Mouse (Mus musculus): Measurements from ENCODE around the gene Tacc2.

DNA sequence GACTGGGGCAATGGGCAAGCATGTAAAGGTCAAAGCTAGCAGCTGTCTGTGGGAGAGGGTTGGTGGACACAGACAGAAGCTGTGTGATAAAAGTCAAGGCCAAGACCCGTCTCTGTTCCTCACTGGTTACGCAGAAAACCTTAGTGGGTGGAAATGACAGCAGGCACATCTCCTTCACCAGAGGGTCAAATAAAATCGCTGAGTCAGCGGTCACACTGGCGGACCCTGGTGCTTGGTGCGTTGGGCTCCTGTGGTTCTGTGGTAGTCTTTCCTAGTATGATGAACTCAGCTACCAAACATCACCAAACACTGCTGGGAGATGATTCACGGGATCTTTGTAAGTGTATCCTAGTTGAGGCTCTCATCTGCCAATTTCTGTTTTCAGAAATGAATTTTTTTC, 52.8 kb downstream of the Tacc2 start:
- TF ChIP-seq CTCF (IDR thresholded peaks at IDR 0.05; ENCODE audit: borderline replicate concordance, insufficient read depth, low read length), result no peak
- TF ChIP-seq POLR2A (IDR thresholded peaks at IDR 0.05; ENCODE audit: low read depth, low read length), result no peak

Measured in embryonic fibroblast, embryonic 13.5 days (primary cell).